Mouse (Mus musculus): Measurements from ENCODE around the gene Creb5.

DNA sequence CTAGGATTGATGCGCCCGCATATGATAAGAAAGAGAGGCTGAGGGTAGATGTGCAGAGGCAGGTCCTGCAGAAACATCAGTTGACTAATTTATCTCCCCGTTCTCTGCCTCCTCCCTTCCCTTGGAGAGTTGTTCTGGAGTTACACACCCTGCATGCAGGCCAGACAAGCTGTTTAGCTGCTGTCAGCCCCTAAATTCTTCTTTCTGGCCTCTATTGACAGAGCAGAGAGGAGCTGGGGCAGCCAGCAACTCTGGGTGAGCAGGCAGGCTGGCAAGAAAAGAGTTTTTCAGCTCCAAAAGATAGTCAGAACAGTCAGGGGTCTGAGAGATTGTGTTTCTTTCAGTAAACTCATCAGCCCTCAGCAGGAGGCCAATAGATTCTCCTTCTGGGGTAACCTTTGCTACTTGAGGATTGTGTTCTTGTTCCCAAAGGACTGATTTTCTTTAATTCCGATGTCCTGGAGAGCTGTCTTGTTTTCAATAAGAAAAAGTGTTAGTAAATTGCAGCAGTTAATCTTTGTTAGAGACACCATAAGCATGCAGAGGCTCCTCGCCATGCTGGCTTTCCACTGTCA lies 230.4 kb downstream of the Creb5 start:
- TF ChIP-seq ZC3H11A (IDR thresholded peaks at IDR 0.05; ENCODE audit: borderline replicate concordance, low read depth, low read length) (no peak), ZNF384 (IDR thresholded peaks at IDR 0.05; ENCODE audit: low read depth, low read length) (no peak), CHD2 (IDR thresholded peaks at IDR 0.05; ENCODE audit: low read depth, low read length) (no peak), MAFK (IDR thresholded peaks at IDR 0.05; ENCODE audit: insufficient read depth, low read depth, low read length) (no peak)
